Mouse (Mus musculus): Measurements from ENCODE around the gene Trp53inp2.

Trp53inp2 gene

DNA sequence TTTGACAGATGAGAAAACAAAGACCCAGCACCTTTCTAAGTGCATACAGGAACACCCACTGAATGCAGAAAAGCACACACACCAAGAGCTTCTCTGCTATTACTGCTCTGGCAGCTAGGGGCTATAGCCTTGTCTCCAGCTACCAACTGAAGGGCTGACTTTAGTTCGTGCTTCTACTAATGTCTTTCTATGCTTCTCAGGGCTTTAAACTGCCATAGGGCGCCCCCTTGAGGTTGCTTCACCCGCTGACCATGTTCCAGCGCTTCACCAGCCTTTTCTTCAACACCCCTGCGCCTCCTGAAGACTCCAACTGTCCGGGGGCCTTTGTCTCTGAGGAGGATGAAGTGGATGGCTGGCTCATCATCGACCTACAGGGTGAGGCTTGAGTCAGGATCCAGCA is 4.2 kb downstream of the Trp53inp2 start:
- DNase-seq (ENCODE audit: low read depth), result peak; percentile 92

DNA sequence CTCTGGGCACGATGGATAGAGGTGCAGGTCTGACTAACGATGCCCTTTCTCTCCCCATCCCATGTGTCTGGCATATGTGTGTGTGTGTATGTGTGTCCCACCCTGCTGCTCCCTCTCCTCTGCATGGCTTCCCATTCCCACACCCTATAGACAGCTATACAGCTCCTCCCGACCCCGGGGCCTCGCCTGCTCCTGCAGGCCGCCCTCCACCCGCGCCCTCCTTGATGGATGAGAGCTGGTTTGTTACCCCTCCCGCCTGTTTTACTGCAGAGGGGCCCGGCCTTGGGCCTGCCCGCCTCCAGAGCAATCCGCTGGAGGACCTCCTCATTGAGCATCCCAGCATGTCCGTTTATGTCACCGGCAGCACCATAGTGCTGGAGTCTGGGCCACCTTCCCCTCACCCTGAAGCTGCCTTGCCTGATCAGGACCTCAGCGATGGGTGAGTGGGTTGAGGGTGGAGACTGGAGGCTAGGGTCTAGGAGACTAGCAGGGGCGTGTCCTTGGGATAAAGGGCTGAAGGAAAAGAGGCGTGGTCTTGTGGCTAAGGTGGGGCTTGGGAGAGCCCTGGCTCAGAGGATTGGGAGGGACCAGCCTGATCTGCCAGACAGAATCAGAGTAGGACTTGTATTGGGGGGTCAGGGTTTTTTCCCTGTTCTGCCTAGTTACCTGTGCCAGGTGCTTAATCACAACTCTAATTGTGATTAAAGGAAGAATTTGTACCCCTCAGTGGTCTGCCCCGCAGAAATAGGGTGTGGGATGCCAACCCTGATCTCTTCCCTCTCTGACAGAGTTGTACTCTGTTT is 5.1 kb downstream of the Trp53inp2 start:
- DNase-seq (ENCODE audit: low read depth), result no peak

DNA sequence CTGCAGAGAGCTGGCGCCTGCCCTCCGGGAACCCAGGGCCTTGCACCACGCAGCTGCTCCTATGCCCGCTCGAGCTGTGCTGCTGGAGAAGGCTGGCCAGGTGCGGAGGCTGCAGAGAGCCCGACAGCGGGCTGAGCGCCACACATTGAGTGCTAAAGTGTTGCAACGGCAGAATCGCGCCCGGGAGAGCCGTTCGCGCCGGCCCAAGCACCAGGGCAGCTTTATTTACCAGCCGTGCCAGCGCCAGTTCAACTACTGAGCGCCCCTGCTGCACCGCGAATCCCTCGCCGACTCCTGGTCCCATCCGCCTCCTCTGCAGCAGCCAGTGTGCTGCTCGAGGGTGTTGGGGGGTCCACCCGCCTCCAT is 5.7 kb downstream of the Trp53inp2 start:
- DNase-seq (ENCODE audit: low read depth), result no peak

DNA sequence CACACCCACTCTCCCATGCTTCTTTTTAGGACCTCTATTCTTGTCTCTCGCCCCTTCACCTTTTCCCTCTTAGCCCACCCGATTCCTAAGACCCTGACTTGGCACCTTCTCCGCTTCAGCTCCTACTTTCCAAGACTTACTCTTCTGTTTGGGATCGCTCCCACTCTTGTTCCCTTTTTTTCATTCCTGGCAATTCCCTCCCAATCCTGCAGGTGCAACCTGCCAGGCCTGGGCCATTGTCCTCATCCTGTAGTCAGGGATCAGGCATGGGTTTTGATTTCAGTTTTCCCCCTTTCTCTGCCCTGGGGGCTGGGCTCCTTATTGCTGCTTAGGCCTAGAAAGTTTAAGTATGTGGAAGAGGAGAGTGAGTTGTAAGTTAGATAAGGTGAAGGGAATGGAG is 6.2 kb downstream of the Trp53inp2 start:
- no peak for DNase-seq (ENCODE audit: low read depth)

DNA sequence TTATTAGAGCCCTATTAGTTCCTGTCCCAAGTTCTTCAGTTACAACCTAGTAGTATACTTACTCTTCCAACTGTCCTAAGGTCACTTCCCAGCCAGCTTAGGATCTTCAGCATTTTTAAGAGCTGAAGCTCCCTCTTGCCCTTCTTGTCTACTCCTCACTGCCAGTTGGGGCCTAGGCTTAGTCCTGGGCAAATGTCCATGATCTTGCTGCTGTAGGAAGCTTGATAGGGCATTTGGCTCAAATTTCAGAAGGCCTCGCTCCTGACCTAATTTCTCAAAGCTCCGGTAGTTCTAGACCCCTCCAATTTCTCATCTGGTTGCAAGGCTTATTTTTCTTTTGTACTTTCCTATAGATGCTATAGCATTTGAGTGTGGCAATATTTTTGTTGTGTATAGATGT is 7.7 kb downstream of the Trp53inp2 start:
- DNase-seq (ENCODE audit: low read depth), result no peak

DNA sequence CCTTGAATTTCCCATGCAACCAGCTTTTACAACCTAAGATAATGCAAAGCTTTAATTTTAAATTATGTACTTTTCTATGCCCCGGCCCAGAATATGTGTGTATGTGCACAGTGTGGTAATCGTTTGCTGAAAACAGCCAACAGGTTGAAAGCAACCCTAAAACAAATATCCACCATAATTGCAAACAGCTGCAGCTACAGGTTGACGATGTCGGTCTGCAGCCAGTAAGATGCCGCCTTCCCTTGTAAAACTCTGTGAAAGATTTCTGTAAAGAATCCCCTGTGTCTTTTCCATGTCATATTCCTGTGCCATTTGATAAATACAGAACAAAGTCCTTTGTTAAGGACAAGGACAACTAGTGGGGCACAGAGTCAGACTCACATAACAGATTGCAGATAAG is 13.7 kb downstream of the Trp53inp2 start:
- DNase-seq (ENCODE audit: low read depth), result no peak

DNA sequence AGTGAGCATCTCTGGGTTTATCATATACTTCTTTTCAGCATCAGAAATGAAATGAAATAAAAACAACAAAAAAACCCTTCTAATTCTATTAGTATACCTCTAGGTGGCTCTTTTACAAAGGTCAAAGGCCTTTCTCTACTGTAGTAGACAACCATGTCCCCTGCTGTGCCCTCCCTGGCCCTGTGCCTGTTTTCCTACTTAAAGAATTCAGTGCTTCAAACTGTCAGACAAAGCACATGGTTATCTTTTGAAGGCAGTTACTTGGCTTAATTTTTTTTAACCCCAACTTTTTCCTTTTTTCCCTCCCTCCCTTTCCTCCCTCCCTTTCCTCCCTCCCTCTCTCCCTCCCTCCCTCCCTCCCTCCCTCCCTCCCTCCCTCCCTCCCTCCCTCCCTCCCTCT is 19.4 kb downstream of the Trp53inp2 start:
- no peak for DNase-seq (ENCODE audit: low read depth)

DNA sequence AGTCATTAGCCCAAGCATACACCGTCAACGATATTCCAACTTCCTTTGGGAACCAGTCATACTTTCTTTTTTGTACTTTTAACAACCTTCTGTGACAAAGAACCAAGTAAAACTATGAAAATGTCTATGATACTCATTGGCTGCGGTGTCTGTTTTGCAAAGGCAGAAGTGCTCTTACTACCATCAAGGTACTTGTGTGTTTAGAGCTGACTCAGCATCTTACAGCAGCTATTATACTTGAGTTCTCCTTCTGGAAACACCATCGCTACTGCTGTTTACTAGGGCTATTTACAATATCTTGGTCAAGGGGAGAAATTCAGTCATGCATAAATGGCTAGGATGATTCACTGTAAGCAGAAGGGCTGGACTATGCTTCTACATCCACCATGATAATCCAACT is 21.1 kb downstream of the Trp53inp2 start:
- DNase-seq (ENCODE audit: low read depth), result no peak

DNA sequence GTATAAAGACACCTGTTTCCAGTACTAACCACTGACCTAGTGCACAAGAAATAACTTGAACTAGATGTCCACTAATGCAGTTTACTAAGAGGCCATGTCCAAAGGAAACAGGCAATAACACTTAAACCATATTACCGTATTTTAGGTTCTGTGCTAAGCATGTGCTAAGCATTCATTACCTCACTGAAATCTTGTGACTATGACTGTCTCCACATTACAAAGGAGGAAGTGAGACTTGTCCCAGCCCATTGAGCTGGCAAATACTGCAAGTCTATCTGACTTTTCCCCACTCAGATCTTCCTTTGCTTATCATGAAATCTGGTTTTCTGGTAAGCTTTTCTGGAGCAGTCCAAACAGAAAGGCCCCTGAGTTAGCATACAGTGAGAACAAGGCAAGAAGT is 23.8 kb downstream of the Trp53inp2 start:
- DNase-seq (ENCODE audit: low read depth), result no peak

DNA sequence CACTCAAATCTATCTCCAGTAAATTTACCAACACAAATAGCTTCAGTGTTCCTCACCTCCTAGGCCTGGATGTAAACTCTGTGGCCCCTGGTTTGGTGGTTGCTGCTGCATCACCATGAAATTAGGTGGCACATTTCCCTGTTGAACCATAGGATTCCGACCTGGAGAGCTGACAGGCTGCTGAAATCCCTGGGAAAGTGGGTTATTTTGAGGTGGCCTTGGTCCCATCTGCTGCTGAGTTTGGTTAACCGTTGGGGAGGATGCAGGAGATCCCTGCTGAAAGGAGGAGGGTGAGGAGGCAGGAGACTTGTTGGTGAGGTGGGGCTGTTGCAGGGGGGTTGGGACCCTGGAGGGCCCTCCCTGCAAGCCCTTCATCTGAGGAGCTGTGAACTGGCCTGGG is 40.1 kb downstream of the Trp53inp2 start:
- DNase-seq (ENCODE audit: low read depth), result no peak

DNA sequence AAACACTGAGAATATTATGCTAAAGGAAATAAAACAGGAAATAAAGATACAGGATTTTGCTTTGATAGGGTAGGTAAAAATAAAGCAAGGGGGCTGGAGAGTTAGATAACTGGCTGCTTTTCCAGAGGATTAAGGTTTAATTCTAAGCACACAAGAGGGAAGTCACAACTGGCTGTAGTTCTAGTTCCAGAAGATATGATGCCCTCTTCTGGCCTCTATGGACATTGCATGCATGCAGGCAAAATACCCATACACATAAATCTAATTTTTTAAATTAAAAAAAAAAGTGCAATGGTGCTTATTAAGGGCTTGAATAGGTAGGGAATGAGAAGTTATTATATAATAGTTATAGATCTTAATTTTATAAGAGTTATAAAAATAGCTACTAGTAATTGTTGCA is 55.6 kb downstream of the Trp53inp2 start:
- DNase-seq (ENCODE audit: low read depth), result peak; percentile 46

Data from naive thymus-derived CD4-positive, alpha-beta T cell, adult 2 months (primary cell).